Mouse (Mus musculus) cerebellum, adult 2 months (tissue): ENCODE data around the gene Gpr161.

ENCODE experiments used
- CTCF ChIP-seq: fragments of 200-500 bp; IDR thresholded peaks from 2 replicates; pipeline ENCODE4 v1.5.1; 2011; ENCODE audit warnings: low read depth, mild to moderate bottlenecking, control low read depth, low read length, moderate library complexity, borderline replicate concordance; ENCODE audit not compliant: insufficient read depth
- POLR2A ChIP-seq: fragments of 200-500 bp; IDR thresholded peaks from 2 replicates; pipeline ENCODE4 v1.6.1; 2011; ENCODE audit warnings: low read length, control low read depth, borderline replicate concordance; ENCODE audit not compliant: insufficient read depth

- TF ChIP-seq CTCF (no peak), POLR2A (no peak)
Measured at GRCm38 (mm10) chr1:165274946-165275345, 20.6 kb upstream of the Gpr161 start.
